Mouse (Mus musculus) neural tube, embryonic 15.5 days (tissue): ENCODE data around the gene Slc25a11. TPM values are rescaled to one million over a fixed set of nuclear protein-coding genes. Genes with fewer than 3 reads are reported as not detected.
A peak's percentile ranks its signal among the peaks of the same experiment; 100 is the strongest.

Source experiments
- ATAC-seq: fragments of 200-750 bp; cut with Nextera tagmentation; 2 replicates; pipeline ENCODE4 v1.8.0; 2017; ENCODE audit warnings: mild to moderate bottlenecking, moderate TSS enrichment, moderate library complexity; ENCODE audit not compliant: low FRiP score
- H3K27ac ChIP-seq: fragments of 300-500 bp; sonication (generic); replicated peaks from 2 replicates; pipeline ENCODE4 v1.5.1; 2015; ENCODE audit warnings: mild to moderate bottlenecking, inconsistent platforms
- H3K27me3 ChIP-seq: fragments of 300-500 bp; sonication (generic); replicated peaks from 2 replicates; pipeline ENCODE4 v1.6.1; 2015; ENCODE audit warnings: inconsistent platforms
- H3K36me3 ChIP-seq: fragments of 300-500 bp; sonication (generic); 2 replicates; pipeline ENCODE4 v1.6.1; 2015; ENCODE audit warnings: inconsistent platforms
- H3K4me1 ChIP-seq: fragments of 300-500 bp; sonication (generic); 2 replicates; pipeline ENCODE4 v1.6.1; 2015; ENCODE audit warnings: inconsistent platforms
- H3K4me2 ChIP-seq: fragments of 300-500 bp; sonication (generic); 2 replicates; pipeline ENCODE4 v1.6.1; 2015; ENCODE audit warnings: inconsistent platforms, mild to moderate bottlenecking, moderate library complexity
- H3K4me3 ChIP-seq: fragments of 300-500 bp; sonication (generic); replicated peaks from 2 replicates; pipeline ENCODE4 v1.5.1; 2015; ENCODE audit warnings: mild to moderate bottlenecking, inconsistent platforms
- H3K9ac ChIP-seq: fragments of 300-500 bp; sonication (generic); replicated peaks from 2 replicates; pipeline ENCODE4 v1.6.1; 2015; ENCODE audit warnings: mild to moderate bottlenecking, inconsistent platforms
- H3K9me3 ChIP-seq: fragments of 300-500 bp; sonication (generic); replicated peaks from 2 replicates; pipeline ENCODE4 v1.6.1; 2016; ENCODE audit warnings: inconsistent platforms
- WGBS: fragments of 180-500 bp; shearing (Covaris S2); methylation state at CpG from one replicate; pipeline ENCODE4 v1.1.7; 2015; ENCODE audit warnings: mixed read lengths; 5-methylcytosine and 5-hydroxymethylcytosine counted together
- polyA plus RNA-seq: library from polyadenylated mRNA; unstranded; fragments of >200 nt; fragmentation: Nextera tagmentation; extraction: Ambion mirVana; gene quantifications from 2 replicates; pipeline ENCODE4 v1.2.1, GENCODE M21; 2015

The Slc25a11 gene
- polyA plus RNA-seq, 1 experiment from 2014 or later = 169 TPM

GRCm38 (mm10) chr11:70654923-70655570 lies 7.8 kb upstream of the Slc25a11 start:
- peak overlapping the region; percentile 69 for H3K4me3 ChIP-seq
- H3K9me3 ChIP-seq = no peaks in the 10 kb centered on the region
- peak overlapping the region; percentile 91 for H3K4me2 ChIP-seq
- under 1% methylated on average over 48 of the region's 48 CpGs for WGBS
- no peaks in the 10 kb centered on the region for H3K27me3 ChIP-seq
- peak overlapping the region; percentile 95 for H3K27ac ChIP-seq
- ATAC-seq = peak; percentile 65
- peaks cover 20% of the 10 kb centered on the region for H3K36me3 ChIP-seq
- H3K4me1 ChIP-seq = peaks cover 54% of the 10 kb centered on the region
- peak overlapping the region; percentile 86 for H3K9ac ChIP-seq

- no peaks in the 10 kb centered on the region for H3K27me3 ChIP-seq
- H3K27ac ChIP-seq = peak within 1 kb of the TSS; percentile 95
- peak; percentile 76 for ATAC-seq
- WGBS = under 1% methylated on average over 48 of the region's 61 CpGs
- H3K36me3 ChIP-seq = peaks cover 27% of the 10 kb centered on the region
- peak within 1 kb of the TSS; percentile 69 for H3K4me3 ChIP-seq
- H3K4me1 ChIP-seq = peaks cover 60% of the 10 kb centered on the region
- peak within 1 kb of the TSS; percentile 86 for H3K9ac ChIP-seq
- H3K9me3 ChIP-seq = no peaks in the 10 kb centered on the region
- H3K4me2 ChIP-seq = peak within 1 kb of the TSS; percentile 91
Observed at GRCm38 (mm10) chr11:70654198-70654922, 7.1 kb upstream of the Slc25a11 start, which contains the start of gene Pfn1. Pfn1 (minus strand) TSS chr11:70654644.

- Histone ChIP-seq H3K4me3 (peak overlapping the region; percentile 69), H3K27me3 (no peaks in the 10 kb centered on the region), H3K9me3 (no peaks in the 10 kb centered on the region), H3K36me3 (peaks cover 35% of the 10 kb centered on the region), H3K4me2 (peak overlapping the region; percentile 91), H3K4me1 (peaks cover 68% of the 10 kb centered on the region), H3K27ac (peak overlapping the region; percentile 95), H3K9ac (peak overlapping the region; percentile 86)
- peak; percentile 67 for ATAC-seq
- 1% methylated on average over 56 of the region's 63 CpGs for WGBS
Observed at GRCm38 (mm10) chr11:70653345-70654197, 6.3 kb upstream of the Slc25a11 start.

- Histone ChIP-seq H3K36me3 (peaks cover 35% of the 10 kb centered on the region), H3K4me2 (peak overlapping the region; percentile 91), H3K9ac (peak overlapping the region; percentile 86), H3K4me3 (peak overlapping the region; percentile 69), H3K4me1 (peaks cover 74% of the 10 kb centered on the region), H3K27me3 (no peaks in the 10 kb centered on the region), H3K9me3 (no peaks in the 10 kb centered on the region), H3K27ac (peak overlapping the region; percentile 95)
- ATAC-seq = no peak
- 64% methylated on average over 6 of the region's 6 CpGs for WGBS
Observed at GRCm38 (mm10) chr11:70652884-70653344, 5.6 kb upstream of the Slc25a11 start.

GRCm38 (mm10) chr11:70652029-70652883 lies 5.0 kb upstream of the Slc25a11 start:
- Histone ChIP-seq H3K9ac (peak overlapping the region; percentile 86), H3K27ac (no peak overlapping the region), H3K27me3 (no peaks in the 10 kb centered on the region), H3K4me2 (peak overlapping the region; percentile 91), H3K4me3 (peak overlapping the region; percentile 69), H3K36me3 (peaks cover 35% of the 10 kb centered on the region), H3K9me3 (no peaks in the 10 kb centered on the region), H3K4me1 (peaks cover 78% of the 10 kb centered on the region)
- ATAC-seq = no peak
- 69% methylated on average over 12 of the region's 12 CpGs for WGBS

GRCm38 (mm10) chr11:70651391-70651790 lies 4.1 kb upstream of the Slc25a11 start:
- H3K9ac ChIP-seq = no peak overlapping the region
- 84% methylated on average over 2 of the region's 2 CpGs for WGBS
- no peak for ATAC-seq
- no peaks in the 10 kb centered on the region for H3K9me3 ChIP-seq
- no peak overlapping the region for H3K27ac ChIP-seq
- H3K4me1 ChIP-seq = peaks cover 72% of the 10 kb centered on the region
- H3K27me3 ChIP-seq = no peaks in the 10 kb centered on the region
- no peak overlapping the region for H3K4me2 ChIP-seq
- H3K4me3 ChIP-seq = no peak overlapping the region
- H3K36me3 ChIP-seq = peaks cover 35% of the 10 kb centered on the region

- Histone ChIP-seq H3K27me3 (no peaks in the 10 kb centered on the region), H3K9ac (0 out of 2 replicates have a peak overlapping the region, but pooled peaks have one; percentile 0), H3K36me3 (peaks cover 35% of the 10 kb centered on the region), H3K4me1 (peaks cover 72% of the 10 kb centered on the region), H3K4me3 (no peak overlapping the region), H3K9me3 (no peaks in the 10 kb centered on the region), H3K27ac (no peak overlapping the region), H3K4me2 (no peak overlapping the region)
- WGBS = 77% methylated on average over 12 of the region's 12 CpGs
- no peak for ATAC-seq
Observed at GRCm38 (mm10) chr11:70650322-70651175, 3.3 kb upstream of the Slc25a11 start.

GRCm38 (mm10) chr11:70649185-70649734 lies 2.0 kb upstream of the Slc25a11 start:
- Histone ChIP-seq H3K9me3 (no peaks in the 10 kb centered on the region), H3K27me3 (no peaks in the 10 kb centered on the region), H3K27ac (0 out of 2 replicates have a peak overlapping the region, but pooled peaks have one; percentile 18), H3K9ac (no peak overlapping the region), H3K36me3 (peaks cover 47% of the 10 kb centered on the region), H3K4me1 (peaks cover 77% of the 10 kb centered on the region), H3K4me3 (no peak overlapping the region), H3K4me2 (peak overlapping the region; percentile 100)
- 87% methylated on average over 8 of the region's 8 CpGs for WGBS
- ATAC-seq = no peak

GRCm38 (mm10) chr11:70648512-70648911 lies 1.2 kb upstream of the Slc25a11 start:
- H3K36me3 ChIP-seq = peaks cover 51% of the 10 kb centered on the region
- no peaks in the 10 kb centered on the region for H3K9me3 ChIP-seq
- peak overlapping the region; percentile 100 for H3K4me2 ChIP-seq
- H3K4me3 ChIP-seq = peak overlapping the region; percentile 76
- H3K27ac ChIP-seq = no peak overlapping the region
- peaks cover 77% of the 10 kb centered on the region for H3K4me1 ChIP-seq
- no peaks in the 10 kb centered on the region for H3K27me3 ChIP-seq
- ATAC-seq = no peak
- peak overlapping the region; percentile 80 for H3K9ac ChIP-seq
- 82% methylated on average over 4 of the region's 4 CpGs for WGBS
